Mouse (Mus musculus): ENCODE measurements around the gene Olfr955. TPM values are rescaled to one million over a fixed set of nuclear protein-coding genes. Genes with fewer than 3 reads are reported as not detected.

The Olfr955 gene
- not detected in 2 replicates for polyA plus RNA-seq (2016; fragmentation: Nextera tagmentation; extraction: Ambion mirVana)

- 43% methylated on average over 1 of the region's 1 CpGs for WGBS
- no peak for ATAC-seq (ENCODE audit: insufficient number of reproducible peaks, insufficient read depth, low FRiP score, low TSS enrichment, low read depth)
- Histone ChIP-seq H3K4me2 (no peak within 1 kb of the TSS), H3K4me1 (replicated peaks) (no peaks in the 10 kb centered on the region), H3K27ac (no peak within 1 kb of the TSS), H3K27me3 (no peaks in the 10 kb centered on the region), H3K4me3 (replicated peaks) (no peak within 1 kb of the TSS), H3K9ac (replicated peaks) (no peak within 1 kb of the TSS), H3K9me3 (no peaks in the 10 kb centered on the region), H3K36me3 (no peaks in the 10 kb centered on the region)
Observed at GRCm38 (mm10) chr9:39471844-39472243, at the start of gene Olfr955. Gene Olfr955, minus strand, starts transcription at chr9:39471944.

- no peak for ATAC-seq (ENCODE audit: insufficient number of reproducible peaks, insufficient read depth, low FRiP score, low TSS enrichment, low read depth)
- no peak overlapping the region for H3K4me2 ChIP-seq
- H3K27me3 ChIP-seq, result no peaks in the 10 kb centered on the region
- H3K36me3 ChIP-seq, result no peaks in the 10 kb centered on the region
- H3K27ac ChIP-seq, result no peak overlapping the region
- no peaks in the 10 kb centered on the region for H3K4me1 ChIP-seq (replicated peaks)
- H3K9me3 ChIP-seq, result no peaks in the 10 kb centered on the region
- no peak overlapping the region for H3K9ac ChIP-seq (replicated peaks)
- no peak overlapping the region for H3K4me3 ChIP-seq (replicated peaks)
Observed at GRCm38 (mm10) chr9:39518595-39518994, 46.9 kb upstream of the Olfr955 start.

GRCm38 (mm10) chr9:39515531-39515930 is 43.8 kb upstream of the Olfr955 start, which contains the start of gene Olfr957:
Gene Olfr957, minus strand, starts transcription at chr9:39515809.
- no peak within 1 kb of the TSS for H3K4me2 ChIP-seq
- no peaks in the 10 kb centered on the region for H3K9me3 ChIP-seq
- H3K4me3 ChIP-seq (replicated peaks), result no peak within 1 kb of the TSS
- H3K36me3 ChIP-seq, result no peaks in the 10 kb centered on the region
- no peak within 1 kb of the TSS for H3K9ac ChIP-seq (replicated peaks)
- no peak for ATAC-seq (ENCODE audit: insufficient number of reproducible peaks, insufficient read depth, low FRiP score, low TSS enrichment, low read depth)
- no peaks in the 10 kb centered on the region for H3K27me3 ChIP-seq
- no peak within 1 kb of the TSS for H3K27ac ChIP-seq
- no peaks in the 10 kb centered on the region for H3K4me1 ChIP-seq (replicated peaks)
- 61% methylated on average over 3 of the region's 3 CpGs for WGBS

GRCm38 (mm10) chr9:39509412-39509811 is 37.7 kb upstream of the Olfr955 start:
- WGBS, result 82% methylated on average over 9 of the region's 9 CpGs
- Histone ChIP-seq H3K4me1 (replicated peaks) (no peaks in the 10 kb centered on the region), H3K36me3 (no peaks in the 10 kb centered on the region), H3K27me3 (no peaks in the 10 kb centered on the region), H3K4me2 (no peak overlapping the region), H3K9me3 (no peaks in the 10 kb centered on the region), H3K27ac (no peak overlapping the region), H3K4me3 (replicated peaks) (no peak overlapping the region), H3K9ac (replicated peaks) (no peak overlapping the region)
- no peak for ATAC-seq (ENCODE audit: insufficient number of reproducible peaks, insufficient read depth, low FRiP score, low TSS enrichment, low read depth)

- no peak for ATAC-seq (ENCODE audit: insufficient number of reproducible peaks, insufficient read depth, low FRiP score, low TSS enrichment, low read depth)
Observed at GRCm38 (mm10) chr9:39508998-39509397, 37.3 kb upstream of the Olfr955 start.

GRCm38 (mm10) chr9:39493895-39494294 is 22.2 kb upstream of the Olfr955 start, which contains the start of gene Olfr44:
Gene Olfr44, minus strand, starts transcription at chr9:39493995.
- no peak within 1 kb of the TSS for H3K4me3 ChIP-seq (replicated peaks)
- WGBS, result 89% methylated on average over 2 of the region's 2 CpGs

More at GRCm38 (mm10) chr9:39508998-39509397, 37.3 kb upstream of the Olfr955 start:
- no peaks in the 10 kb centered on the region for H3K4me1 ChIP-seq (replicated peaks)
- WGBS, result 13% methylated on average over 6 of the region's 6 CpGs
- H3K4me3 ChIP-seq (replicated peaks), result no peak overlapping the region
- H3K27ac ChIP-seq, result no peak overlapping the region
- H3K27me3 ChIP-seq, result no peaks in the 10 kb centered on the region
- H3K9me3 ChIP-seq, result no peaks in the 10 kb centered on the region
- H3K9ac ChIP-seq (replicated peaks), result no peak overlapping the region
- no peak overlapping the region for H3K4me2 ChIP-seq
- H3K36me3 ChIP-seq, result no peaks in the 10 kb centered on the region

GRCm38 (mm10) chr9:39456401-39456800 is 15.3 kb downstream of the Olfr955 start, which contains the start of gene Olfr954:
Gene Olfr954, plus strand, starts transcription at chr9:39456701.
- no peaks in the 10 kb centered on the region for H3K4me1 ChIP-seq (replicated peaks)
- 86% methylated on average over 6 of the region's 6 CpGs for WGBS
- H3K27me3 ChIP-seq, result no peaks in the 10 kb centered on the region
- ATAC-seq (ENCODE audit: insufficient number of reproducible peaks, insufficient read depth, low FRiP score, low TSS enrichment, low read depth), result no peak
- H3K4me3 ChIP-seq (replicated peaks), result no peak within 1 kb of the TSS
- H3K36me3 ChIP-seq, result no peaks in the 10 kb centered on the region
- no peak within 1 kb of the TSS for H3K9ac ChIP-seq (replicated peaks)
- H3K4me2 ChIP-seq, result no peak within 1 kb of the TSS
- H3K27ac ChIP-seq, result no peak within 1 kb of the TSS
- H3K9me3 ChIP-seq, result no peaks in the 10 kb centered on the region

More at GRCm38 (mm10) chr9:39493895-39494294, 22.2 kb upstream of the Olfr955 start, which contains the start of gene Olfr44:
- H3K4me2 ChIP-seq, result no peak within 1 kb of the TSS
- no peak for ATAC-seq (ENCODE audit: insufficient number of reproducible peaks, insufficient read depth, low FRiP score, low TSS enrichment, low read depth)
- no peaks in the 10 kb centered on the region for H3K36me3 ChIP-seq
- no peaks in the 10 kb centered on the region for H3K27me3 ChIP-seq
- no peak within 1 kb of the TSS for H3K9ac ChIP-seq (replicated peaks)
- no peaks in the 10 kb centered on the region for H3K9me3 ChIP-seq
- no peak within 1 kb of the TSS for H3K27ac ChIP-seq
- no peaks in the 10 kb centered on the region for H3K4me1 ChIP-seq (replicated peaks)

GRCm38 (mm10) chr9:39427048-39427447 is 44.7 kb downstream of the Olfr955 start, which contains the start of gene Olfr952:
Gene Olfr952, minus strand, starts transcription at chr9:39427148.
- H3K4me1 ChIP-seq (replicated peaks), result no peaks in the 10 kb centered on the region
- no peaks in the 10 kb centered on the region for H3K9me3 ChIP-seq
- no peak within 1 kb of the TSS for H3K4me2 ChIP-seq
- no peak within 1 kb of the TSS for H3K27ac ChIP-seq
- no peak within 1 kb of the TSS for H3K4me3 ChIP-seq (replicated peaks)
- H3K9ac ChIP-seq (replicated peaks), result no peak within 1 kb of the TSS
- no peak for ATAC-seq (ENCODE audit: insufficient number of reproducible peaks, insufficient read depth, low FRiP score, low TSS enrichment, low read depth)
- no peaks in the 10 kb centered on the region for H3K27me3 ChIP-seq
- H3K36me3 ChIP-seq, result no peaks in the 10 kb centered on the region

Other genes with a start within 250 kb of the Olfr955 start
- gene Olfr1537, start 221.9 kb downstream of the Olfr955 start, polyA plus RNA-seq (2016; fragmentation: Nextera tagmentation; extraction: Ambion mirVana), result not detected in 2 replicates
- not detected in 2 replicates for gene Olfr945, start 195.1 kb downstream of the Olfr955 start, polyA plus RNA-seq (2016; fragmentation: Nextera tagmentation; extraction: Ambion mirVana)
- not detected in 2 replicates for gene Olfr948, start 145.9 kb downstream of the Olfr955 start, polyA plus RNA-seq (2016; fragmentation: Nextera tagmentation; extraction: Ambion mirVana)
- not detected in 2 replicates for gene Olfr951, start 84.5 kb downstream of the Olfr955 start, polyA plus RNA-seq (2016; fragmentation: Nextera tagmentation; extraction: Ambion mirVana)
- gene Olfr952, start 44.8 kb downstream of the Olfr955 start, polyA plus RNA-seq (2016; fragmentation: Nextera tagmentation; extraction: Ambion mirVana), result not detected in 2 replicates
- gene Olfr954, start 15.2 kb downstream of the Olfr955 start, polyA plus RNA-seq (2016; fragmentation: Nextera tagmentation; extraction: Ambion mirVana), result not detected in 2 replicates
- not detected in 2 replicates for gene Olfr44, start 22.1 kb upstream of the Olfr955 start, polyA plus RNA-seq (2016; fragmentation: Nextera tagmentation; extraction: Ambion mirVana)
- gene Olfr957, start 43.9 kb upstream of the Olfr955 start, polyA plus RNA-seq (2016; fragmentation: Nextera tagmentation; extraction: Ambion mirVana), result not detected in 2 replicates
- not detected in 2 replicates for gene Olfr958, start 82.1 kb upstream of the Olfr955 start, polyA plus RNA-seq (2016; fragmentation: Nextera tagmentation; extraction: Ambion mirVana)
- gene Olfr959, start 103.6 kb upstream of the Olfr955 start, polyA plus RNA-seq (2016; fragmentation: Nextera tagmentation; extraction: Ambion mirVana), result not detected in 2 replicates
- gene AW551984, start 132.5 kb upstream of the Olfr955 start, polyA plus RNA-seq (2016; fragmentation: Nextera tagmentation; extraction: Ambion mirVana), result 29.3 and 29.7 TPM in 2 replicates
- gene Olfr148, start 138.7 kb upstream of the Olfr955 start, polyA plus RNA-seq (2016; fragmentation: Nextera tagmentation; extraction: Ambion mirVana), result not detected in 2 replicates
- gene Olfr960, start 149.4 kb upstream of the Olfr955 start, polyA plus RNA-seq (2016; fragmentation: Nextera tagmentation; extraction: Ambion mirVana), result not detected in 2 replicates
- not detected in 2 replicates for gene Olfr961, start 173.1 kb upstream of the Olfr955 start, polyA plus RNA-seq (2016; fragmentation: Nextera tagmentation; extraction: Ambion mirVana)
- gene Olfr963, start 195.3 kb upstream of the Olfr955 start, polyA plus RNA-seq (2016; fragmentation: Nextera tagmentation; extraction: Ambion mirVana), result not detected in 2 replicates
- gene Olfr149, start 235.2 kb upstream of the Olfr955 start, polyA plus RNA-seq (2016; fragmentation: Nextera tagmentation; extraction: Ambion mirVana), result not detected in 2 replicates
- gene Olfr965, start 239.4 kb upstream of the Olfr955 start, polyA plus RNA-seq (2016; fragmentation: Nextera tagmentation; extraction: Ambion mirVana), result not detected in 2 replicates